Mouse (Mus musculus): ENCODE measurements around the gene Rin2. TPM values are rescaled to one million over a fixed set of nuclear protein-coding genes. Genes with fewer than 3 reads are reported as not detected.

The Rin2 gene
- polyA plus RNA-seq, 1 experiment from 2014 or later = 18.4 TPM

GRCm38 (mm10) chr2:145797851-145798250 is 122.8 kb downstream of the Rin2 start:
- 0 out of 2 replicates have a peak, but pooled peaks have one; percentile 5 for ATAC-seq (replicated peaks; ENCODE audit: insufficient number of reproducible peaks, insufficient read depth, low FRiP score, low read depth)
- H3K36me3 ChIP-seq = peaks cover 9% of the 10 kb centered on the region; the same call in 1 of the 2 replicates
- no peak overlapping the region for H3K27ac ChIP-seq
- H3K4me1 ChIP-seq (replicated peaks) = peaks cover 13% of the 10 kb centered on the region
- H3K27me3 ChIP-seq = no peaks in the 10 kb centered on the region
- no peak overlapping the region for H3K4me2 ChIP-seq
- WGBS = 53% methylated on average over 1 of the region's 1 CpGs
- H3K9me3 ChIP-seq (replicated peaks) = no peaks in the 10 kb centered on the region
- H3K9ac ChIP-seq = no peak overlapping the region
- H3K4me3 ChIP-seq = no peak overlapping the region

GRCm38 (mm10) chr2:145798954-145799353 is 123.9 kb downstream of the Rin2 start:
- H3K27me3 ChIP-seq = no peaks in the 10 kb centered on the region
- H3K4me1 ChIP-seq (replicated peaks) = peaks cover 10% of the 10 kb centered on the region
- WGBS = 75% methylated on average over 3 of the region's 3 CpGs
- H3K9me3 ChIP-seq (replicated peaks) = no peaks in the 10 kb centered on the region
- no peak for ATAC-seq (replicated peaks; ENCODE audit: insufficient number of reproducible peaks, insufficient read depth, low FRiP score, low read depth)
- H3K36me3 ChIP-seq = peaks cover 9% of the 10 kb centered on the region; the same call in 1 of the 2 replicates
- no peak overlapping the region for H3K4me3 ChIP-seq
- H3K27ac ChIP-seq = no peak overlapping the region
- H3K9ac ChIP-seq = no peak overlapping the region
- no peak overlapping the region for H3K4me2 ChIP-seq

DNA sequence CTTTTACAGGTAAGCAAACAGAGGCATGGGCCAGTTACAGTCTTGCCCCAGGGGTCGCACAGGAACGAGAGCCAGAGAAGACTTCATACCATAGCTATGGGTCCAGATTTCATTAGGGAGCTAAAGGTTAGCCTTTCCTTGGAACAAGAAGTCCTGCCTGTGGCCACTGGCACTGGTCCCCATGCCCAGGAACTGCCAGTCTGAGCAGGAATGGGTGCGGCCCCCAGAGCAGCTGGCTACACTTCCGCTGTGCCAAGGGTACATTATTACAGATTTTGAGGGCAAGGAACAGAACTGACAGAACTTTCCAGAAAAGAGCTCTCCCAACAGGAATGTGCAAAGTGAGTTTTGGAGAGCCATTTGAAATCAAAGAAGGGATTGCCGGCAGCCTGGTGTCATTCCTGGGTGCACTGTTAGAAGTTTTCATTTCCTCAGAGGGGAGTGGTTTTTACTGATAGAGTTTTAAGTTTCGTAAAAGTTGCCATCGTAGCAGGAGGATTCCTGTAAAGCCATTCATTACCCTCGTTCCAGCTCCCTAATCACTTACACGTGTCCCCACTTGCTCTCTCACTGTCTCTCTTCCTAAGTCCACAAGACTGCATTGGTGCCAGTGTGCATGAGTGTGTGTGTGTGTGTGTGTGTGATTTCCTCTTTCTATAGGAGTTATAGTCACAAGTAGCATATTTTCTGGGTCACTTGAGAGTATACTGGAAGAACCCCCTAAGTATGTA is 126.5 kb downstream of the Rin2 start:
- H3K4me3 ChIP-seq = no peak overlapping the region

DNA sequence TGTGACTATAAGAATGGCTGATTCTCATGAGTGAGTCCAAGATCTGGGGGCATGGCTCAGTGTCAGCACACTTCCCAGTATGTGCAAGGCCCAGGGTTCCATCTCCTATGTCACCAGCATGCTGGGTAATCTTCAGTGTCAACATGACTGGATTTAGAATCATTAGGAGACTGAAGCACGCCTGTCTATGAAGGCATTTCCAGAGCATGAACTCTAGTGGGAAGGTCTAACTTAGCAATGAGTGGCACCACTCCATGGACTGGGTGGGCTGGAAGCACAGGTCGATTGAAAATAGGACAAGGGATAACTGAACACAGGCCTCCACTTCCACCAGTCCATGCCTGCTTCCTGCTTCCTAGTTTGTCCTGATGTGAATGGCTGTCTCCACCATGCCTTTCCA is 127.6 kb downstream of the Rin2 start:
- Histone ChIP-seq H3K4me2 (no peak overlapping the region), H3K36me3 (peaks cover 6% of the 10 kb centered on the region; the same call in 1 of the 2 replicates), H3K27me3 (no peaks in the 10 kb centered on the region), H3K27ac (no peak overlapping the region), H3K4me1 (replicated peaks) (peaks cover 4% of the 10 kb centered on the region), H3K9me3 (replicated peaks) (peaks cover 5% of the 10 kb centered on the region; the same call in 1 of the 2 replicates), H3K4me3 (no peak overlapping the region), H3K9ac (no peak overlapping the region)
- ATAC-seq (replicated peaks; ENCODE audit: insufficient number of reproducible peaks, insufficient read depth, low FRiP score, low read depth) = no peak
- 83% methylated on average over 2 of the region's 2 CpGs for WGBS

More for the DNA sequence above, 126.5 kb downstream of the Rin2 start:
- Histone ChIP-seq H3K9me3 (replicated peaks) (peaks cover 5% of the 10 kb centered on the region; the same call in 1 of the 2 replicates), H3K4me2 (no peak overlapping the region), H3K27ac (no peak overlapping the region), H3K36me3 (peaks cover 9% of the 10 kb centered on the region; the same call in 1 of the 2 replicates), H3K27me3 (no peaks in the 10 kb centered on the region), H3K4me1 (replicated peaks) (peaks cover 4% of the 10 kb centered on the region), H3K9ac (no peak overlapping the region)
- no peak for ATAC-seq (replicated peaks; ENCODE audit: insufficient number of reproducible peaks, insufficient read depth, low FRiP score, low read depth)
- WGBS = 74% methylated on average over 9 of the region's 9 CpGs

GRCm38 (mm10) chr2:145803822-145804342 is 128.9 kb downstream of the Rin2 start:
- peaks cover 6% of the 10 kb centered on the region; the same call in 1 of the 2 replicates for H3K36me3 ChIP-seq
- no peak overlapping the region for H3K4me2 ChIP-seq
- no peak overlapping the region for H3K4me3 ChIP-seq
- no peak for ATAC-seq (replicated peaks; ENCODE audit: insufficient number of reproducible peaks, insufficient read depth, low FRiP score, low read depth)
- H3K27me3 ChIP-seq = no peaks in the 10 kb centered on the region
- no peak overlapping the region for H3K9ac ChIP-seq
- no peak overlapping the region for H3K27ac ChIP-seq
- H3K4me1 ChIP-seq (replicated peaks) = no peaks in the 10 kb centered on the region
- peaks cover 5% of the 10 kb centered on the region; the same call in 1 of the 2 replicates for H3K9me3 ChIP-seq (replicated peaks)
- WGBS = 85% methylated on average over 10 of the region's 10 CpGs

- no peak overlapping the region for H3K27ac ChIP-seq
- H3K4me3 ChIP-seq = no peak overlapping the region
- no peak for ATAC-seq (replicated peaks; ENCODE audit: insufficient number of reproducible peaks, insufficient read depth, low FRiP score, low read depth)
- H3K9ac ChIP-seq = no peak overlapping the region
- peaks cover 6% of the 10 kb centered on the region; the same call in 1 of the 2 replicates for H3K36me3 ChIP-seq
- 89% methylated on average over 6 of the region's 6 CpGs for WGBS
- H3K9me3 ChIP-seq (replicated peaks) = peaks cover 5% of the 10 kb centered on the region; the same call in 1 of the 2 replicates
- H3K4me1 ChIP-seq (replicated peaks) = no peaks in the 10 kb centered on the region
- H3K27me3 ChIP-seq = no peaks in the 10 kb centered on the region
- no peak overlapping the region for H3K4me2 ChIP-seq
Observed at GRCm38 (mm10) chr2:145804524-145804923, 129.5 kb downstream of the Rin2 start.

DNA sequence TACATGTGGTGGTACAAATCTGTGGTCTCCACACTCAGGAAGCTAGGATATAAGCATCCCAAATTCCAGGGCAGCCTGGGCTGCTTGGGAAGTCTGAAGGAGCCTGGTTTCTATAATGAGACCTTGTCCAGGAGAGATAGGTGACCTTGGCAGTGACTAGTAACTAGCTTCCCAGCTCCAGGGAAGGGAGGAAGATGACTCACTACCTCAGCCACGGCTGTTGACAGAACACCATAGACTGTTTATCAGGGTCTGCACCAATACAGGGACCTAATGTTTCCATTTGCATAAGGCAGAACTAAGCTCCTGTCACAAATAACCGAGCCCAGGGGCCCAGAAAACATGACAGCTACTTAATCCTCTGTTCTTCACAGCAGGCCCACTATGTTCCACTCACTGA is 132.3 kb downstream of the Rin2 start:
- WGBS = 29% methylated on average over 2 of the region's 2 CpGs
- Histone ChIP-seq H3K9ac (no peak overlapping the region), H3K4me1 (replicated peaks) (no peaks in the 10 kb centered on the region), H3K4me3 (no peak overlapping the region), H3K27ac (no peak overlapping the region), H3K27me3 (no peaks in the 10 kb centered on the region), H3K9me3 (replicated peaks) (peaks cover 5% of the 10 kb centered on the region; the same call in 1 of the 2 replicates), H3K4me2 (no peak overlapping the region), H3K36me3 (no peaks in the 10 kb centered on the region)
- no peak for ATAC-seq (replicated peaks; ENCODE audit: insufficient number of reproducible peaks, insufficient read depth, low FRiP score, low read depth)

GRCm38 (mm10) chr2:145808251-145808650 is 133.2 kb downstream of the Rin2 start:
- WGBS = 87% methylated on average over 2 of the region's 2 CpGs
- peaks cover 5% of the 10 kb centered on the region; the same call in 1 of the 2 replicates for H3K9me3 ChIP-seq (replicated peaks)
- no peak for ATAC-seq (replicated peaks; ENCODE audit: insufficient number of reproducible peaks, insufficient read depth, low FRiP score, low read depth)

DNA sequence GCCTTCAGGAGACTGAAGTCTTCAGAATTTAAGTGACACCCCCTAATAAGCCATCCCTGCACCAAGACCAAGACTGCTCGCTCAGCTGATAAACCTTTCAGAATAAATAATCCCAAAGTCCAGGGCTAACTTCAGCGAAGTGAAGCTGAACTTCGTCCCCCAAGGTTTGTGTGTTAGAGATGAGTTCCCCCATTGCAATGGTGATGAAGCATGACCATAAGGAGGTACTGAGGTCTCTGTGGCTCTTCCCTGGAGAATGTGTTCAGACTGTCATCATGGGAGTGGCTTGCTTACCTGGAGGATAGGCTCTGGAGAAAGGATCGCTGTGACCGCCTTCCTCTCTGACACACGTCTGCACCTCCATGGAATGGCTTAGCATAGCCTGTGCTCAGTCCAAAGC is 133.7 kb downstream of the Rin2 start:
- Histone ChIP-seq H3K27me3 (no peaks in the 10 kb centered on the region), H3K9ac (no peak overlapping the region), H3K27ac (no peak overlapping the region), H3K4me2 (no peak overlapping the region), H3K9me3 (replicated peaks) (peaks cover 5% of the 10 kb centered on the region; the same call in 1 of the 2 replicates), H3K36me3 (no peaks in the 10 kb centered on the region), H3K4me3 (no peak overlapping the region), H3K4me1 (replicated peaks) (no peaks in the 10 kb centered on the region)
- no peak for ATAC-seq (replicated peaks; ENCODE audit: insufficient number of reproducible peaks, insufficient read depth, low FRiP score, low read depth)
- 94% methylated on average over 6 of the region's 6 CpGs for WGBS

More at GRCm38 (mm10) chr2:145808251-145808650, 133.2 kb downstream of the Rin2 start:
- Histone ChIP-seq H3K36me3 (no peaks in the 10 kb centered on the region), H3K27ac (no peak overlapping the region), H3K27me3 (no peaks in the 10 kb centered on the region), H3K4me2 (no peak overlapping the region), H3K4me3 (no peak overlapping the region), H3K4me1 (replicated peaks) (no peaks in the 10 kb centered on the region), H3K9ac (no peak overlapping the region)

DNA sequence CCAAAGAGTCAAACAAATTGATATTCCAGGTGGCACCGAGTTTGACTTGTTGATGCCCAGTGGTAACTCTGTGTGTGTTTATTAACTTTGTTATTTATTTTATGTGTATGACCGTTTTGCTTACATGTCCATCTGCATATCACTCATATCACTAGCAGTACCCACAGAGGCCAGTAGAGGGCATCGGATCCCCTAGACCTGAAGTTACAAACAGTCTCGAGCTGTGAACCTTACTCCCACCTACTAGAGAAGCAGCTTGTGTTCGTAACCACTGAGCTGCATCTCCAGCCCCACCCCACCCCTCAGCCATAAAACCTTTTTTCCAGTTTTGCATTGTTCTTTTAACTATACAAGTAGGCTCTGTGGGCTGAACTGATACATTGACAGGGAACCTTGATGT is 135.7 kb downstream of the Rin2 start:
- Histone ChIP-seq H3K9ac (no peak overlapping the region), H3K27me3 (no peaks in the 10 kb centered on the region), H3K4me3 (no peak overlapping the region), H3K36me3 (0 out of 2 replicates have a peak, but pooled peaks cover 4% of the 10 kb centered on the region), H3K9me3 (replicated peaks) (peaks cover 5% of the 10 kb centered on the region; the same call in 1 of the 2 replicates), H3K27ac (no peak overlapping the region), H3K4me2 (no peak overlapping the region), H3K4me1 (replicated peaks) (no peaks in the 10 kb centered on the region)
- 61% methylated on average over 5 of the region's 5 CpGs for WGBS
- ATAC-seq (replicated peaks; ENCODE audit: insufficient number of reproducible peaks, insufficient read depth, low FRiP score, low read depth) = no peak

DNA sequence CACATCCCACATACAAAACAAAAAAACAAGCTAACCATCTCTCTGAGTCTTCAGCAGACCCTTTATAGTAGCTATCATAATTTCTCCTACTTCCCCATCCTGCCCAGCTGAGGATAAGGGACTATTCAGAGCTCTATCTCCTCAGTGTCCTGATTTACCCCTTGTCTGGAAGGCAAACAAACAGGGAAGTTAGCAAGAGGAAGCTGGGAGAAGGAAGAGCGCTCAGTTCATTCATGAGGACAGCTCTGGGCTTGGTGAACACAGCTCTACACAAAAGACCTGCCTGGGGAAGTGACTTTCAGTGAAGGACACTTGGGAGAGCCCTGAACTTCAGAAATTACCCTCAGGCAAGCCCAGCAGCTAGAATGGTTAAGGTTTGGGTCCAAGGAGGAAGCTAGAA is 137.8 kb downstream of the Rin2 start:
- ATAC-seq (replicated peaks; ENCODE audit: insufficient number of reproducible peaks, insufficient read depth, low FRiP score, low read depth) = no peak
- H3K27ac ChIP-seq = no peak overlapping the region
- no peaks in the 10 kb centered on the region for H3K9me3 ChIP-seq (replicated peaks)
- no peaks in the 10 kb centered on the region for H3K27me3 ChIP-seq
- H3K36me3 ChIP-seq = 0 out of 2 replicates have a peak, but pooled peaks cover 9% of the 10 kb centered on the region
- 66% methylated on average over 1 of the region's 1 CpGs for WGBS
- no peak overlapping the region for H3K4me3 ChIP-seq
- H3K4me1 ChIP-seq (replicated peaks) = peaks cover 10% of the 10 kb centered on the region
- H3K4me2 ChIP-seq = no peak overlapping the region
- no peak overlapping the region for H3K9ac ChIP-seq

All from heart, embryonic 15.5 days (tissue).